Mouse (Mus musculus) ES-Bruce4 (cell line): ENCODE data around the gene Ghr.

ENCODE experiments used
- EP300 ChIP-seq: IDR thresholded peaks from 2 replicates; pipeline ENCODE4 v1.6.1; 2011; ENCODE audit warnings: low read depth, low read length; ENCODE audit not compliant: insufficient read depth
- POLR2A ChIP-seq: IDR thresholded peaks from one replicate; pipeline ENCODE4 v1.8.1; 2011; ENCODE audit warnings: low read length; ENCODE audit not compliant: insufficient read depth

GRCm38 (mm10) chr15:3429001-3429400 lies 154.3 kb downstream of the Ghr start:
- no peak for TF ChIP-seq EP300
- no peak for TF ChIP-seq POLR2A
